Mouse (Mus musculus): Measurements from ENCODE around the gene 2010111I01Rik. TPM values are rescaled to one million over a fixed set of nuclear protein-coding genes. Genes with fewer than 3 reads are reported as not detected.

2010111I01Rik gene
- total and polyA plus RNA-seq, 3 experiments = 26.3 to 32.7 TPM; not detected in 1

GRCm38 (mm10) chr13:63242401-63243192, 277.9 kb downstream of the 2010111I01Rik start:
- H3K4me1 ChIP-seq (ENCODE audit: control insufficient read depth in 1 of 2, insufficient read depth in 2 of 2, low read length in 2 of 2) = peaks cover 0 to 4% of the 10 kb centered on the region in 2 experiments; a peak in 1 of 4 replicates
- 0 out of 4 replicates have a peak, but pooled peaks cover 0 to 3% of the 10 kb centered on the region in 2 experiments for H3K36me3 ChIP-seq (ENCODE audit: control insufficient read depth in 1 of 2, insufficient read depth in 2 of 2, low read length in 2 of 2)
- no peaks in the 10 kb centered on the region for H3K9me3 ChIP-seq (replicated peaks; ENCODE audit: insufficient read depth, low read length)
- H3K27me3 ChIP-seq (ENCODE audit: control insufficient read depth in 1 of 2, insufficient read depth in 2 of 2, low read length in 2 of 2) = no peaks in the 10 kb centered on the region
- DNase-seq (ENCODE audit: low read depth, low spot score) = no peak
- no peak overlapping the region for H3K27ac ChIP-seq (ENCODE audit: control insufficient read depth, low read depth, low read length)
- TF ChIP-seq ZC3H11A (IDR thresholded peaks at IDR 0.05; ENCODE audit: low read depth, low read length) (no peak), ZKSCAN1 (IDR thresholded peaks at IDR 0.05; ENCODE audit: low read depth, low read length) (no peak), UBTF (IDR thresholded peaks at IDR 0.05; ENCODE audit: borderline replicate concordance, insufficient read depth, low read depth, low read length) (no peak), ZNF384 (IDR thresholded peaks at IDR 0.05; ENCODE audit: low read depth, low read length) (no peak), USF2 (IDR thresholded peaks at IDR 0.05; ENCODE audit: borderline replicate concordance in 1 of 2, insufficient read depth in 1 of 2, low read depth in 1 of 2, low read length in 2 of 2) (no peak), GABPA (IDR thresholded peaks at IDR 0.05; ENCODE audit: low read depth, low read length) (no peak), POLR2AphosphoS5 (IDR thresholded peaks at IDR 0.05; ENCODE audit: borderline replicate concordance, low read depth, low read length) (no peak), MEF2A (IDR thresholded peaks at IDR 0.05; ENCODE audit: extremely low read depth, insufficient replicate concordance, low read depth, low read length, poor library complexity, severe bottlenecking) (no peak), HCFC1 (IDR thresholded peaks at IDR 0.05; ENCODE audit: low read depth, low read length) (no peak), MAZ (IDR thresholded peaks at IDR 0.05; ENCODE audit: low read depth, low read length) (no peak), SIN3A (IDR thresholded peaks at IDR 0.05; ENCODE audit: low read length) (no peak), MXI1 (IDR thresholded peaks at IDR 0.05; ENCODE audit: low read depth, low read length) (no peak), POLR2A (IDR thresholded peaks at IDR 0.05; ENCODE audit: control insufficient read depth in 1 of 2, insufficient read depth in 1 of 2, low read depth in 1 of 2, low read length in 2 of 2, poor library complexity in 1 of 2) (no peak), BHLHE40 (IDR thresholded peaks at IDR 0.05; ENCODE audit: borderline replicate concordance, low read depth, low read length) (no peak)
- H3K79me2 ChIP-seq (ENCODE audit: control insufficient read depth, insufficient read depth, low read length, poor library complexity) = peaks cover 6% of the 10 kb centered on the region
- no peak overlapping the region for H3K9ac ChIP-seq (ENCODE audit: control insufficient read depth, low read depth, low read length, poor library complexity, severe bottlenecking)
- H3K4me3 ChIP-seq (ENCODE audit: control insufficient read depth in 1 of 2, insufficient read depth in 1 of 2, low read depth in 2 of 2, low read length in 2 of 2) = no peak overlapping the region

DNA sequence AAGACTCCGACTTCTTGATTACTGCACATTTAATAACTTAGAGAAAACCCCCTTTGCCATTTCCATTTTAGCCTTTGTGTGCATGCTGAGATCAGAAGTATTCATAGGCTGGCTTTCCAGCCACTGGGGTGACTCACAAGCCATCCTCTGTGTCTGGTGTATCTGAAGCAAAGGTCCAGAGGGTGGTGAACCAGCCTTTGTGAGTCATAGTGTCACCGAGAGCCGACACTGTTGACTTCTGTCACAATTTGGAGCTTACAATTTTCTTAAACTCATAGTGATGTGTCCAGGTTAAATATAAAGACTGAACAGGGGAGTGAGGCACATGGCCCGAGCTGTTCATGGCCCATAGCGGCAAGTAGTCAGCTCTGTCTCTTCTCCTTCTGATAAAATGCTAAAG, 278.9 kb downstream of the 2010111I01Rik start:
- H3K27me3 ChIP-seq (ENCODE audit: control insufficient read depth in 1 of 2, insufficient read depth in 2 of 2, low read length in 2 of 2) = no peaks in the 10 kb centered on the region
- no peak for TF ChIP-seq NELFE (IDR thresholded peaks at IDR 0.05; ENCODE audit: low read depth, low read length)
- no peak for TF ChIP-seq TCF12 (IDR thresholded peaks at IDR 0.05; ENCODE audit: low read depth, low read length)
- TF ChIP-seq ETS1 (IDR thresholded peaks at IDR 0.05; ENCODE audit: low read depth, low read length) = no peak
- no peak for TF ChIP-seq POLR2AphosphoS5 (IDR thresholded peaks at IDR 0.05; ENCODE audit: borderline replicate concordance, low read depth, low read length)
- H3K4me1 ChIP-seq (ENCODE audit: control insufficient read depth in 1 of 2, insufficient read depth in 2 of 2, low read length in 2 of 2) = peaks cover 0 to 4% of the 10 kb centered on the region in 2 experiments; a peak in 1 of 4 replicates

More for the DNA sequence above, 278.9 kb downstream of the 2010111I01Rik start:
- Histone ChIP-seq H3K36me3 (ENCODE audit: control insufficient read depth in 1 of 2, insufficient read depth in 2 of 2, low read length in 2 of 2) (peaks cover 0 to 3% of the 10 kb centered on the region in 2 experiments; a peak in 1 of 4 replicates), H3K79me2 (ENCODE audit: control insufficient read depth, insufficient read depth, low read length, poor library complexity) (peaks cover 6% of the 10 kb centered on the region), H3K4me3 (ENCODE audit: control insufficient read depth in 1 of 2, insufficient read depth in 1 of 2, low read depth in 2 of 2, low read length in 2 of 2) (no peak overlapping the region), H3K27ac (ENCODE audit: control insufficient read depth, low read depth, low read length) (no peak overlapping the region), H3K9ac (ENCODE audit: control insufficient read depth, low read depth, low read length, poor library complexity, severe bottlenecking) (no peak overlapping the region), H3K9me3 (replicated peaks; ENCODE audit: insufficient read depth, low read length) (no peaks in the 10 kb centered on the region)
- no peak for DNase-seq (ENCODE audit: low read depth, low spot score)

Data from MEL (cell line).